Mouse (Mus musculus) ovary, postnatal 36 days (tissue): ENCODE results near the gene Igfbp1.
"Not testable (repeated sequence)": the region's sequence is repeated elsewhere in the genome, so short reads cannot be mapped to it uniquely, and the experiment has no call there.

Experiments used
- DNase-seq: peaks from one replicate; pipeline ENCODE4 v3.0.0; 2022; ENCODE audit warnings: low spot score, mixed read lengths

The Igfbp1 gene

GRCm38 (mm10) chr11:7195312-7195685 is 2.3 kb upstream of the Igfbp1 start:
- no peak for DNase-seq

- DNase-seq, result no peak
Observed at GRCm38 (mm10) chr11:7198006-7198405, 424 bp downstream of the Igfbp1 start.

GRCm38 (mm10) chr11:7198481-7199256 is 1.1 kb downstream of the Igfbp1 start:
- DNase-seq, result no peak

- DNase-seq, result no peak
Observed at GRCm38 (mm10) chr11:7199736-7200392, 2.3 kb downstream of the Igfbp1 start.

GRCm38 (mm10) chr11:7200393-7200783 is 2.8 kb downstream of the Igfbp1 start:
- DNase-seq, result no peak

GRCm38 (mm10) chr11:7202206-7202605 is 4.6 kb downstream of the Igfbp1 start:
- DNase-seq, result no peak

GRCm38 (mm10) chr11:7203846-7204245 is 6.3 kb downstream of the Igfbp1 start:
- no peak for DNase-seq

GRCm38 (mm10) chr11:7210343-7210742 is 12.8 kb downstream of the Igfbp1 start:
- DNase-seq, result peak; percentile 73

GRCm38 (mm10) chr11:7211211-7211610 is 13.6 kb downstream of the Igfbp1 start:
- no peak for DNase-seq

- no peak for DNase-seq
Observed at GRCm38 (mm10) chr11:7212126-7212798, 14.7 kb downstream of the Igfbp1 start.

GRCm38 (mm10) chr11:7213161-7213500 is 15.5 kb downstream of the Igfbp1 start:
- no peak for DNase-seq

- peak; percentile 48 for DNase-seq
Observed at GRCm38 (mm10) chr11:7213501-7214341, 16.1 kb downstream of the Igfbp1 start, which contains the start of gene Igfbp3. Gene Igfbp3, minus strand, starts transcription at chr11:7213923.

GRCm38 (mm10) chr11:7214342-7214660 is 16.7 kb downstream of the Igfbp1 start:
- no peak for DNase-seq

- no peak for DNase-seq
Observed at GRCm38 (mm10) chr11:7214761-7215160, 17.2 kb downstream of the Igfbp1 start.

- DNase-seq, result peak; percentile 54
Observed at GRCm38 (mm10) chr11:7215703-7216102, 18.1 kb downstream of the Igfbp1 start.

GRCm38 (mm10) chr11:7221826-7222225 is 24.2 kb downstream of the Igfbp1 start:
- not testable (repeated sequence) for DNase-seq

- no peak for DNase-seq
Observed at GRCm38 (mm10) chr11:7226200-7226599, 28.6 kb downstream of the Igfbp1 start.

- no peak for DNase-seq
Observed at GRCm38 (mm10) chr11:7226810-7227550, 29.4 kb downstream of the Igfbp1 start.

- DNase-seq, result no peak
Observed at GRCm38 (mm10) chr11:7228107-7228506, 30.5 kb downstream of the Igfbp1 start.

GRCm38 (mm10) chr11:7230000-7230399 is 32.4 kb downstream of the Igfbp1 start:
- DNase-seq, result peak; percentile 20

- no peak for DNase-seq
Observed at GRCm38 (mm10) chr11:7231958-7232357, 34.4 kb downstream of the Igfbp1 start.

GRCm38 (mm10) chr11:7233333-7233732 is 35.8 kb downstream of the Igfbp1 start:
- no peak for DNase-seq
